Mouse (Mus musculus) liver, embryonic 14.5 days (tissue): ENCODE data around the gene Hoxc12.

Experiments
- CTCF ChIP-seq: IDR thresholded peaks from 2 replicates; pipeline ENCODE4 v1.5.1; 2016; ENCODE audit warnings: antibody characterized with exemption, low read depth, control low read depth
- EP300 ChIP-seq: IDR thresholded peaks from 2 replicates; pipeline ENCODE4 v1.6.1; 2016; ENCODE audit warnings: antibody characterized with exemption, low read depth

DNA sequence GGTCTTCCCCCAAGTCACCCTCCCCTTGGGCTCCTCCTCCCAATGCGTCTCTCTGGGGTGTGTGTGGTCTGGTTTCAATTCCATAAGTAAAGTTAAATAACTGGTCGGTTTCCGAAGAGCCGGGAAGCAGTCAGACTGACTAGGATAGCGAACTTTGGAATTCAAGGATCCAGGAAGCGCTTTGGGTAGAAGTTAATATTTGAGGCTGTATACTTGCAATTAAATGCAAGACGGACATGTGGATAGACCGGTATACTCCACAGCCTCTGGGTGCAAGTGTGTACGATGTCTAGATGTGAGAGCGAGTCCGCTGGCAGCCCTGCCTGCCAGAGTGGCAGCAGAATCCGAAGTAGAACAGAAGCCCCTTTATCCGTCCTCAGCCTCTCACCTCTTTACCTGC lies 25.9 kb downstream of the Hoxc12 start:
- TF ChIP-seq CTCF (no peak), EP300 (no peak)
